ENCODE assay signal across 14 mouse cellular contexts in genomic region chr4:85707352-85708057, GRCm38 (mm10).
DNase-seq lines count a peak whose midpoint lies in the region; ATAC-seq and TF ChIP-seq lines count a peak whose summit lies in the region.
"Had no signal": no experiment of that assay in that cellular context is flagged by ENCODE, and none has a peak within 500 bp of the region (broad histone marks: within the 10 kb centered on the region; RNA-seq: fewer than 3 reads in every experiment).

No protein-coding gene starts in this region.

- no peaks in the 10 kb centered on the region for H3K36me3 ChIP-seq in forebrain, embryonic 11.5 days (ENCODE audit: control insufficient read depth, insufficient read depth, low read length)
- no peaks in the 10 kb centered on the region for H3K36me3 ChIP-seq in hindbrain, postnatal 0 days (ENCODE audit: insufficient read depth, low read length)
- H3K36me3 ChIP-seq in neural tube, embryonic 14.5 days (ENCODE audit: control insufficient read depth, insufficient read depth, low read length), result no peaks in the 10 kb centered on the region
- H3K36me3 ChIP-seq in limb, embryonic 10.5 days, result no peaks in the 10 kb centered on the region
- H3K36me3 ChIP-seq: embryonic facial prominence, embryonic 13.5 days; liver, embryonic 13.5 days; stomach, embryonic 15.5 days had no signal

- DNase-seq in right cerebral cortex, postnatal 14 days, result peak; percentile 6
- DNase-seq in right cerebral cortex, adult 2 months (ENCODE audit: low spot score in 2 of 2), result no peak
- peak; percentile 76 for DNase-seq in forebrain, embryonic 11.5 days (ENCODE audit: low spot score)
- peak; percentile 54 for DNase-seq in hindbrain, postnatal 0 days (ENCODE audit: low spot score)
- no peak for DNase-seq in cerebellum, postnatal 25 days
- DNase-seq in adrenal gland, adult 18-20 months (ENCODE audit: low spot score in 2 of 2), result no peak
- DNase-seq in limb, embryonic 10.5 days (ENCODE audit: low spot score), result no peak
- DNase-seq: gastrocnemius, adult 2 months; kidney, adult 2 months; liver, embryonic 13.5 days had no signal

- H3K27me3 ChIP-seq in forebrain, embryonic 11.5 days (ENCODE audit: control insufficient read depth, insufficient read depth, low read length), result peaks cover 28% of the 10 kb centered on the region
- no peaks in the 10 kb centered on the region for H3K27me3 ChIP-seq in hindbrain, postnatal 0 days (ENCODE audit: insufficient read depth, low read length)
- H3K27me3 ChIP-seq in neural tube, embryonic 14.5 days (ENCODE audit: control insufficient read depth, insufficient read depth, low read length), result no peaks in the 10 kb centered on the region
- H3K27me3 ChIP-seq in limb, embryonic 10.5 days (ENCODE audit: low read depth, poor library complexity, severe bottlenecking), result no peaks in the 10 kb centered on the region
- H3K27me3 ChIP-seq: CH12.LX; liver, embryonic 13.5 days; stomach, embryonic 15.5 days had no signal

- no peak overlapping the region for H3K4me2 ChIP-seq in forebrain, embryonic 11.5 days (ENCODE audit: low read depth, low read length, severe bottlenecking)
- H3K4me2 ChIP-seq in hindbrain, postnatal 0 days (ENCODE audit: low read depth, low read length), result no peak overlapping the region
- H3K4me2 ChIP-seq in neural tube, embryonic 14.5 days (ENCODE audit: low read depth, low read length), result no peak overlapping the region
- H3K4me2 ChIP-seq: embryonic facial prominence, embryonic 13.5 days; liver, embryonic 13.5 days; stomach, embryonic 15.5 days had no signal

- no peaks in the 10 kb centered on the region; the same call in 1 of the 2 replicates for H3K4me1 ChIP-seq in forebrain, embryonic 11.5 days (replicated peaks; ENCODE audit: control insufficient read depth, insufficient read depth, low read length)
- H3K4me1 ChIP-seq in hindbrain, postnatal 0 days (ENCODE audit: insufficient read depth, low read length), result no peaks in the 10 kb centered on the region
- no peaks in the 10 kb centered on the region for H3K4me1 ChIP-seq in neural tube, embryonic 14.5 days (ENCODE audit: control insufficient read depth, insufficient read depth, low read length)
- H3K4me1 ChIP-seq in limb, embryonic 10.5 days, result no peaks in the 10 kb centered on the region
- H3K4me1 ChIP-seq: liver, embryonic 13.5 days; stomach, embryonic 15.5 days had no signal

- ATAC-seq in forebrain, embryonic 11.5 days (replicated peaks; ENCODE audit: low FRiP score), result peak; percentile 91
- peak; percentile 83 for ATAC-seq in hindbrain, postnatal 0 days
- ATAC-seq in neural tube, embryonic 14.5 days (ENCODE audit: low read depth), result peak; percentile 86

- no peak overlapping the region for H3K27ac ChIP-seq in forebrain, embryonic 11.5 days (ENCODE audit: low read depth, low read length)
- H3K27ac ChIP-seq in hindbrain, postnatal 0 days, result peak overlapping the region; percentile 15; the same call in 1 of the 2 replicates
- H3K27ac ChIP-seq in neural tube, embryonic 14.5 days (ENCODE audit: low read depth, low read length), result no peak overlapping the region
- no peak overlapping the region for H3K27ac ChIP-seq in limb, embryonic 10.5 days
- H3K27ac ChIP-seq: embryonic facial prominence, embryonic 13.5 days; gastrocnemius, adult 2 months; liver, embryonic 13.5 days; stomach, embryonic 15.5 days had no signal

- TF ChIP-seq CTCF in hindbrain, postnatal 0 days (IDR thresholded peaks at IDR 0.05; ENCODE audit: low read depth), result no peak

- 15% methylated on average over 7 of the region's 7 CpGs for WGBS in forebrain, embryonic 11.5 days
- 36% methylated on average over 7 of the region's 7 CpGs for WGBS in hindbrain, postnatal 0 days
- WGBS in neural tube, embryonic 14.5 days, result 26% methylated on average over 7 of the region's 7 CpGs
- 81% methylated on average over 7 of the region's 7 CpGs for WGBS in limb, embryonic 10.5 days

- H3K9me3 ChIP-seq in forebrain, embryonic 11.5 days (ENCODE audit: control insufficient read depth, low read length), result no peaks in the 10 kb centered on the region
- no peaks in the 10 kb centered on the region for H3K9me3 ChIP-seq in hindbrain, postnatal 0 days (ENCODE audit: low read length)
- H3K9me3 ChIP-seq in neural tube, embryonic 14.5 days (ENCODE audit: control insufficient read depth, low read length), result no peaks in the 10 kb centered on the region
- H3K9me3 ChIP-seq in limb, embryonic 10.5 days (replicated peaks), result no peaks in the 10 kb centered on the region
- H3K9me3 ChIP-seq: embryonic facial prominence, embryonic 13.5 days; liver, embryonic 13.5 days; stomach, embryonic 15.5 days had no signal

- no peak overlapping the region for H3K9ac ChIP-seq in forebrain, embryonic 11.5 days (ENCODE audit: low read length)
- no peak overlapping the region for H3K9ac ChIP-seq in hindbrain, postnatal 0 days (replicated peaks; ENCODE audit: low read length)
- no peak overlapping the region for H3K9ac ChIP-seq in neural tube, embryonic 14.5 days (replicated peaks; ENCODE audit: low read depth, low read length)
- H3K9ac ChIP-seq: embryonic facial prominence, embryonic 13.5 days; liver, embryonic 13.5 days; stomach, embryonic 15.5 days had no signal

- no peak overlapping the region for H3K4me3 ChIP-seq in forebrain, embryonic 11.5 days (ENCODE audit: low read depth, low read length)
- H3K4me3 ChIP-seq in hindbrain, postnatal 0 days (ENCODE audit: low read length), result no peak overlapping the region
- no peak overlapping the region for H3K4me3 ChIP-seq in neural tube, embryonic 14.5 days (ENCODE audit: low read depth, low read length)
- no peak overlapping the region for H3K4me3 ChIP-seq in limb, embryonic 10.5 days
- H3K4me3 ChIP-seq: embryonic facial prominence, embryonic 13.5 days; gastrocnemius, adult 2 months; liver, embryonic 13.5 days; stomach, embryonic 15.5 days had no signal

Comparison
In these comparisons a context has a peak if more than half of its experiments do, and no peak if none do; other contexts are left out.
1. DNase-seq: peak in right cerebral cortex, postnatal 14 days (single experiment), forebrain, embryonic 11.5 days (single experiment) and hindbrain, postnatal 0 days (single experiment); none in right cerebral cortex, adult 2 months (0 of 2), cerebellum, postnatal 25 days (0 of 2), adrenal gland, adult 18-20 months (0 of 2) and limb, embryonic 10.5 days (single experiment).
2. Peak in every context shown above with its lines, with median percentiles within 50 percentile points of each other: ATAC-seq.